Mouse (Mus musculus): Measurements from ENCODE around the gene Rnf157.

The Rnf157 gene

DNA sequence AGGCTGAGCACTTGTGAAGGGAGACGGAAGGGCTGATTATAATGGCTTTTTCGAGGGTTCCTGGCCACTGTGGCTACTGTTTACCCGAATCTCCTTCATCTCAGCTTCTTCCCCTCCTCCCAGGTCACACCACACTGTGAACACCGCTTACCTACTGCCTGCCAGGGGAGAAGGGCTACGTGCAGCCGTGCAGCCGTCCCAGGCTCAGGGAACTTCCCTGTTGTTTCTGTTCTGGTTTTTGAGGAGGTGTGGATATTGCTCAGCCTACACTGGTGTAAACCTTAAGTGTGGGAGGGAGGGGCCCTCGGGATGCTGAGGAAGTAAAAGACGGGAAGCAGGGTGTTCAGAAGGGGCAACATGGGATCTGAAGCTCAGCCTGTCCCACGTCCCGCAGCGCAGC, 75.8 kb downstream of the Rnf157 start:
- in situ Hi-C loops (cut with MboI), result no loop called here

DNA sequence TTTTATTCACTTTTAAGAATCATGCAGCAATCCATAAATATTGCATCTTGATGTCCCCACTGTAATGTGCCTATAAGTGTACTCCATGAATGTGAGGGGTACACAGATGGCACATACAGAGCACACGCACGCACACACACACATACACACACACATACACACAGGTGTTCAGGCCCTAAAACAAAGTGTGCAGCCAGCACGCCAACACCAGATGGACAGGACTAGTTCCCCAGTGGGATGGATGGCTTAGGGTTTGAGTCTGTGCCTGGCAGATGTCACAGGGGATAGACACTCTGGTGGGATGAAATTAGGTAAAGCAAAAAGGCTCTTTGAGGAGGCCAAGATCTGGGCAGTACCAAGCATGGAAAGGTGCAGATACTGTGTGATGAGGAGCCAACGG, 76.4 kb downstream of the Rnf157 start:
- in situ Hi-C loops (cut with MboI), result no loop called here

GRCm38 (mm10) chr11:116335244-116336036, 77.4 kb downstream of the Rnf157 start, which contains the start of gene Foxj1:
Gene Foxj1 (minus strand): TSS chr11:116335399.
- in situ Hi-C loops (cut with MboI), result no loop called here

GRCm38 (mm10) chr11:116334417-116334782, 78.4 kb downstream of the Rnf157 start:
- in situ Hi-C loops (cut with MboI), result no loop called here

DNA sequence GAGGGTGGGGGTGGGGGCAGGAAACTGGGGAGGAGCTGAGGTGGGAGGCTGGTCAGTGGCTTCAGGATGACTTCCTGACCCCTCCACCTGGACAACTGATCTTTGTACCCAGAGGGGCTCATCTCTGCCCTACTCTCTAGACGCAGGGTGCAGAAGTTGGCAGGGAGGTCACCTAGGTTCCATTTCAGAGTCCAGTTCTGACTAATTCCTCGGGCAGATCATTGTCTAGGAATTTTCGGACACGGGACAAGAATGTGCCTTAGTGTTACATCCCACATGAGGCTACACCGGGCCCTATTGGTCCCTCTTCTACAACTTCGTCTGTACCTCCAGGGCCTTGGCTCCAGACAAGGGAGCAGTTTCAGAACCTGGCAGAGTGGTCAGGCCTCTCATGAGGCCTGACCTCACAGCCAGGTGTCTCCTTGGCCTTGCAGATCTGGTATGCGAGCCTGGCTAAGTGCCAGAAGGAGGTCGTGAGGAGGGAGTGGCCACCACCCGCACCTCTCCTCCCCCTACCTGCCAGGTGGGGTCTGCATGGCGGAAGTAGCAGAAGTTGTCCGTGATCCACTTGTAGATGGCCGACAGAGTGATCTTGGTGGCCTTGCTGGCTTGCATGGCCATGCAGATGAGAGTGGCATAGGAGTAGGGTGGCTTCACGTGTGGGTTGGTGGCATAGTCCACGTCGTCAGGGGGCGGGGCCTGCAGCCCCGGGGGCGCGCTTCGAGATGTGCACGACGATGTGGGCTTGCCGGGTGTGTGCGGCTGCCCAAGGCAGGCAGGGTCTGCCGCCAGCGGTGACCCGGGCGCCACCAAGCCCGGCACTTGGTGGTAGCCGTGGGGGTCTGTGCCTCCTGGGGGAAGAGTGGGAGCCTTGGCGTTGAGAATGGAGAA, 79.1 kb downstream of the Rnf157 start:
- in situ Hi-C loops (cut with MboI), result no loop called here

GRCm38 (mm10) chr11:116332983-116333270, 79.9 kb downstream of the Rnf157 start:
- in situ Hi-C loops (cut with MboI), result no loop called here

- in situ Hi-C loops (cut with MboI), result no loop called here
Measured at GRCm38 (mm10) chr11:116332232-116332982, 80.4 kb downstream of the Rnf157 start.

- in situ Hi-C loops (cut with MboI), result no loop called here
Measured at GRCm38 (mm10) chr11:116330211-116330518, 82.7 kb downstream of the Rnf157 start.

- in situ Hi-C loops (cut with MboI), result no loop called here
Measured at GRCm38 (mm10) chr11:116329314-116330210, 83.3 kb downstream of the Rnf157 start.

- in situ Hi-C loops (cut with MboI), result no loop called here
Measured at GRCm38 (mm10) chr11:116326963-116327603, 85.7 kb downstream of the Rnf157 start.

GRCm38 (mm10) chr11:116318719-116319659, 93.8 kb downstream of the Rnf157 start:
- in situ Hi-C loops (cut with MboI), result loop anchor here (5.0 kb wide), 1 partner anchor 128 kb away; no protein-coding TSS in a partner anchor

DNA sequence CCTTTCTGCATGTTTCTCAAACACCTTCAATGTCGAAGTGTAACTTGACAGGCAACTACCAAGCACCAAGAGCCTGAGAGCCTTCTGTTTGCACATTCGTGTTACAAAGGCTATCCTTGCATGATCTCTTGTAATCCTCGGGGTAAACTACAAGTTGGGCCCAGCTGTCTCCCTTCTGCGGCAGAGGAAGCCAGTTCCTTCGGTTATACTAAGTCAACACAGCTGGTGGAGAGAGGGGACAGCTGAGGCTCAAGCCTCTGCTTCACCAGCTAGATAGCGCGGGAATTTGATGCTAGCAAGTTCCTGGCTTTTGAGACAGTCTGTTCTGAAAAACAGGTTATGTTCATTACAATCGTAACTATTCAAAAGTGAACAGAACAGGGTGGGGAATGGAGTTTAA, 100.5 kb downstream of the Rnf157 start:
- in situ Hi-C loops (cut with MboI), result no loop called here

DNA sequence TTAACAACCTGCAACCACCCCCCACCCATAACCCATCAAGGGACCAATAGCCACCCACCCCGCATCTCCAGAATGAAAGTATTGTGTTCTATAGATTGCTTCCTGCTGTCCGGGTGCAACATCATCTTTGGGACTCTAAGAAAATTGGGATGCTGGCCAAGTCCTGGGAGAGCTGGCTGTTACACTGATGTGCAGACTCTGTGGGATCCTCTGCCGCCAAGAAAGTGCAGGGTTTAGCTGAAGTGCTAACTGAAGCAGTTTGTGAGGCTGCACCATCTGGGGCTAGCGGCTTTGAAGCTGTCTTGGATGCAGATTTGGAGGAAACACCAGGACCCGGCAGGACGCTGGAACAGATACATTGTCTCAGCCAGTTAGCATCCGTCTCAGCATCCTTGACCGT, 101.7 kb downstream of the Rnf157 start:
- in situ Hi-C loops (cut with MboI), result no loop called here

GRCm38 (mm10) chr11:116309601-116310000, 103.2 kb downstream of the Rnf157 start:
- in situ Hi-C loops (cut with MboI), result no loop called here

DNA sequence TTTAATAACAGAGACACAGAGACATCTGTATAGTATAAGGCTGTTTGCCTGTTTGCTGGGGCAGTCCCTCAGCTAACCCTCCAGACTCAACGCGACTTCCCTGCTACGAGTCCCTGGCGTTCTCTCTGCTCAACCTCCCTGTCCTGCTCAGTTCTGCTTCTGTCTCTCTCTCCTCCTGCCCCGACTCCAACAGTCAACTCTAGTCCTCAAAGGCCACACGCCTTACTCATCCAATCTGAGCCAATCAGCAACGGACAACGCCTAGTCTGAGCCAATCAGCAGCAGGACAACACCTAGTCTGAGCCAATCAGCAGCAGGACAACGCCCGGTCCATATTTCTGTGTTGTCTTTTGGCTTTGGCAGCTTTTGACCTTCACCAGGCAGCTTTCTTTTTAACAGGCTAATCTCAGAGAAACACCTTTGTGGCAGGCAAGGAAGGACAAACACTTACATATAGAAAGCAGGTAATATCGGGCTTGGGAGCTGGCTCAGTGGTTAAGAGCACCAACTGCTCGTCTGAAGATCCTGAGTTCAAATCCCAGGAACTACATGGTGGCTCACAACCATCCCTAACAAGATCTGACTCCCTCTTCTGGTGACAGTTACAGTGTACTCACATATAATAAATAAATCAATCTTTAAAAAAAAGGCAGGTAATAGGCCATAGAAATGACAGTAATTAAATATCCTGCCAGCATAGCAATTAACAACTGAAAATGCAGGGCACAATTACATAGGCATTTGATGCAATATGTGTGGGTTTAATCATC, 104.9 kb downstream of the Rnf157 start:
- in situ Hi-C loops (cut with MboI), result no loop called here

GRCm38 (mm10) chr11:116307019-116307725, 105.7 kb downstream of the Rnf157 start, which contains the start of gene Exoc7:
Gene Exoc7 (minus strand): TSS chr11:116307233.
- in situ Hi-C loops (cut with MboI), result no loop called here

GRCm38 (mm10) chr11:116306126-116306982, 106.5 kb downstream of the Rnf157 start:
- in situ Hi-C loops (cut with MboI), result no loop called here

Measured in mature B cell (primary cell).